Mouse (Mus musculus) central nervous system, embryonic 14 days (tissue): ENCODE measurements around the gene Vmn2r77. TPM values are rescaled to one million over a fixed set of nuclear protein-coding genes. Genes with fewer than 3 reads are reported as not detected.

Source experiments
- polyA plus RNA-seq: library from polyadenylated mRNA; depleted of rRNA; stranded (reverse); fragments of >200 nt; gene quantifications from 2 replicates; pipeline ENCODE4 v1.2.3, GENCODE M21; 2012; rRNA removed

Vmn2r77 gene
- polyA plus RNA-seq: not detected in 2 replicates

DNA sequence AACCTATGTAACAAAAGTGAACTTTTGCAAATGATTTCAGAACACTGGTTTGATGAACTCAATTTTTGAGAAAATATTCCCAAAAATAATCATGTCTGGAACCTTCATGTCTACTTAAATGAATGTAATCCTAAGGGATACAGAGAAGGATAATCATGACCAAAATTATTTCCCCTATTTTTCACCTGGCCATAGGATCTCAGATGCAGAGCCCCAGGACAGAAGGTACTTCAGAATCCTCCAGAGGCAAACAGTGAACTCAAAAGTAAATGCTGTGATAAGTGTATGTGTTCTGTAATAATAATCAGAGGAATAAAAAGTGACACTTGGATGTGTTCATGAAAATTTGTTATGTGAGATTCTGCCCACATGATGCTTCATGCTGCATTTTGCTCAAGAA, at the start of gene Vmn2r77:
Gene Vmn2r77, plus strand, starts transcription at position 301 of the 400 bp plus-strand sequence.

DNA sequence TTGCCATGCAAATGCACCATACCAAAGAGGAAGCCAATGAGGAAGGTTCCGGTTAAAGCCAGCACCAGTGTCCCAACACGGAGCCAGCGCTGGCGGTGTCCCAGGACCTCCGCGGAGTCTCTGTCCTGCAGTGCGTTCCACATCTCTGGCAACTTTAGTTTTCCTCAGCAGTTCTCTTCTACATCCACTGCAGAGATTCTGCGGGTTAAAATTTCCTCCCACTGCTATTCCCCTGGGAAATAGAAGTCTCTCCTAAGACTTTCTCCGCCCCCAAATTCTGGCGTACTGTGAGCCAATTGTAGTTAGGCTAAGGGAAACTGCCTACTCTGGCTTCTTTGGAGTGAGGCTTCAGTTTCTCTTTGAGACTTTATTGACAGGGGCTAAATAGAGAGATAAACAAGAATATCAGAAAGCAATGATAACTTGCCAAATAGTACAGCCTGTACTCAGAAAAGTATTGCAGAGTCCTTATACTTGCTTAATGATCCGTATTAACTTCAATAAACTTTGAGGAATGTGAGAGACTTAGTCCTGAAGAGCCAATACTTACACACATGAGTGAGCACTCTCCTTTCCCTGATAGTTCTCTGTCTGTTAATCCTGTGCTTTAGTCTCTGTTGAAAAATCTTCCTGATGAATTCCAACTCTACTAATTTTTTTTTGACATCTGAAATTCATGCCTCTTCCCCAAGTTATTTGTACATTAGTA, 19.1 kb upstream of the Vmn2r77 start, which contains the start of gene Folh1:
Gene Folh1, minus strand, starts transcription at position 327 of the 709 bp plus-strand sequence.

Other genes starting within 250 kb of the Vmn2r77 start
- gene Olfr295, start 211.2 kb upstream of the Vmn2r77 start, polyA plus RNA-seq: not detected in 2 replicates
- gene Olfr294, start 178.4 kb upstream of the Vmn2r77 start, polyA plus RNA-seq: not detected in 2 replicates
- gene Olfr293, start 146.0 kb upstream of the Vmn2r77 start, polyA plus RNA-seq: not detected in 2 replicates
- gene Olfr292, start 106.7 kb upstream of the Vmn2r77 start, polyA plus RNA-seq: not detected in 2 replicates
- gene Folh1, start 19.1 kb upstream of the Vmn2r77 start, polyA plus RNA-seq: 0.18 and 0.21 TPM in 2 replicates
- gene Vmn2r78, start 120.1 kb downstream of the Vmn2r77 start, polyA plus RNA-seq: not detected in 2 replicates
- gene Vmn2r79, start 201.1 kb downstream of the Vmn2r77 start, polyA plus RNA-seq: not detected in 2 replicates